Mouse (Mus musculus): ENCODE results near the gene Dpysl5. TPM values are rescaled to one million over a fixed set of nuclear protein-coding genes. Genes with fewer than 3 reads are reported as not detected.

Gene Dpysl5
- polyA plus RNA-seq, 1 experiment: 0.92 TPM

- Histone ChIP-seq H3K4me3 (ENCODE audit: control insufficient read depth, insufficient read depth, low read length) (no peak overlapping the region), H3K27ac (ENCODE audit: control insufficient read depth, insufficient read depth, low read length) (no peak overlapping the region), H3K27me3 (ENCODE audit: control insufficient read depth, insufficient read depth, low read length) (no peaks in the 10 kb centered on the region), H3K4me1 (replicated peaks; ENCODE audit: control insufficient read depth, insufficient read depth, low read length) (no peaks in the 10 kb centered on the region), H3K36me3 (ENCODE audit: control insufficient read depth, insufficient read depth, low read length) (no peaks in the 10 kb centered on the region)
- WGBS: 90% methylated on average over 8 of the region's 8 CpGs
- no peak for DNase-seq
- TF ChIP-seq POLR2A (IDR thresholded peaks at IDR 0.05; ENCODE audit: control insufficient read depth, extremely low read depth, insufficient read depth, low read length, poor library complexity) (no peak), CTCF (IDR thresholded peaks at IDR 0.05; ENCODE audit: borderline replicate concordance, control insufficient read depth, extremely low read depth, insufficient read depth, low read length, poor library complexity) (no peak)
Measured at GRCm38 (mm10) chr5:30721935-30722334, 10.6 kb downstream of the Dpysl5 start.

GRCm38 (mm10) chr5:30726151-30726693, 14.9 kb downstream of the Dpysl5 start:
- no peak for DNase-seq
- Histone ChIP-seq H3K27ac (ENCODE audit: control insufficient read depth, insufficient read depth, low read length) (no peak overlapping the region), H3K4me3 (ENCODE audit: control insufficient read depth, insufficient read depth, low read length) (no peak overlapping the region), H3K27me3 (ENCODE audit: control insufficient read depth, insufficient read depth, low read length) (no peaks in the 10 kb centered on the region), H3K36me3 (ENCODE audit: control insufficient read depth, insufficient read depth, low read length) (no peaks in the 10 kb centered on the region), H3K4me1 (replicated peaks; ENCODE audit: control insufficient read depth, insufficient read depth, low read length) (no peaks in the 10 kb centered on the region)
- no peak for TF ChIP-seq POLR2A (IDR thresholded peaks at IDR 0.05; ENCODE audit: control insufficient read depth, extremely low read depth, insufficient read depth, low read length, poor library complexity)
- no peak for TF ChIP-seq CTCF (IDR thresholded peaks at IDR 0.05; ENCODE audit: borderline replicate concordance, control insufficient read depth, extremely low read depth, insufficient read depth, low read length, poor library complexity)
- 96% methylated on average over 5 of the region's 5 CpGs for WGBS

DNA sequence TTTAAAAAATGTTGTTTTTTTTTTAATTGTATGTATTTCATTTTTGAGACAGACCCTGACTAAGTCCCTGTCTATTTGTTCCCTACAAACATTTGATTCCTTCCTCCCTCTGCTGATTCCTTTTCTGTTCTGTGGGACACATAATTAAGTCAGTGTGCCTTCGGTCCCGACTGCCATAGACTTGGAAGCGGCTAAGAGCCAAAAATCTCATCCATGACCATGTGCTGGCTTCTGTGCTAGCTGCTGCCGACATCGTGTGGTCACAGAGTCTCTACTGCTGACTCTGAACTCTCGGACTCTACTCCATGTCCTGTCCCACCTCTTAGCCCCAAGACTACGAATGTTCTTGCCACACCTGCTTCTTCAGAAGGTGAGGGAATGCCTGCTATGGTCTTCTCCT, 21.1 kb downstream of the Dpysl5 start:
- H3K4me1 ChIP-seq (replicated peaks; ENCODE audit: control insufficient read depth, insufficient read depth, low read length): no peaks in the 10 kb centered on the region
- TF ChIP-seq POLR2A (IDR thresholded peaks at IDR 0.05; ENCODE audit: control insufficient read depth, extremely low read depth, insufficient read depth, low read length, poor library complexity) (no peak), CTCF (IDR thresholded peaks at IDR 0.05; ENCODE audit: borderline replicate concordance, control insufficient read depth, extremely low read depth, insufficient read depth, low read length, poor library complexity) (no peak)
- H3K27ac ChIP-seq (ENCODE audit: control insufficient read depth, insufficient read depth, low read length): no peak overlapping the region
- H3K4me3 ChIP-seq (ENCODE audit: control insufficient read depth, insufficient read depth, low read length): no peak overlapping the region
- DNase-seq: no peak
- 87% methylated on average over 7 of the region's 7 CpGs for WGBS
- no peaks in the 10 kb centered on the region for H3K36me3 ChIP-seq (ENCODE audit: control insufficient read depth, insufficient read depth, low read length)
- no peaks in the 10 kb centered on the region; the same call in 1 of the 2 replicates for H3K27me3 ChIP-seq (ENCODE audit: control insufficient read depth, insufficient read depth, low read length)

DNA sequence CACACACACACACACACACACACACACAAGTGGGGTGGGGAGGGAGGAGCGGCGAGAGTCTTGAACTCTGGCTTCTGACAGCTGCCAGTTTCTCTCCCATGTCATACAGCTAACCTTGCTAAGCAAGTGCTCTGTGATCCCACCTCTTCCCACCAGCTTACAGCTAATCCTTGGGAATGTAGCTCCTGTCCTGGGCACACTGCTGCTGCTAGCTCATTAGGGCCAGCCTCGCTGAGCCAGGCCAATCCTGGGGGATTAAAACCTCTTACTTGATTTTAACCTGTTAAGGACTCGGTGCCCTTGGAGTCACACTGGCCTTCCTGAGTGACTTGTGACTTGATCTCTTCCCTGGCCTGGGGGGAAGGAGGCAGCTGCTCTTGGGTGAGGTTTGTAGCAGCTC, 23.3 kb downstream of the Dpysl5 start:
- H3K4me1 ChIP-seq (replicated peaks; ENCODE audit: control insufficient read depth, insufficient read depth, low read length): no peaks in the 10 kb centered on the region
- H3K27me3 ChIP-seq (ENCODE audit: control insufficient read depth, insufficient read depth, low read length): no peaks in the 10 kb centered on the region; the same call in 1 of the 2 replicates
- H3K4me3 ChIP-seq (ENCODE audit: control insufficient read depth, insufficient read depth, low read length): no peak overlapping the region
- DNase-seq: no peak
- no peaks in the 10 kb centered on the region for H3K36me3 ChIP-seq (ENCODE audit: control insufficient read depth, insufficient read depth, low read length)
- H3K27ac ChIP-seq (ENCODE audit: control insufficient read depth, insufficient read depth, low read length): no peak overlapping the region
- 78% methylated on average over 4 of the region's 4 CpGs for WGBS
- TF ChIP-seq CTCF (IDR thresholded peaks at IDR 0.05; ENCODE audit: borderline replicate concordance, control insufficient read depth, extremely low read depth, insufficient read depth, low read length, poor library complexity) (no peak), POLR2A (IDR thresholded peaks at IDR 0.05; ENCODE audit: control insufficient read depth, extremely low read depth, insufficient read depth, low read length, poor library complexity) (no peak)

DNA sequence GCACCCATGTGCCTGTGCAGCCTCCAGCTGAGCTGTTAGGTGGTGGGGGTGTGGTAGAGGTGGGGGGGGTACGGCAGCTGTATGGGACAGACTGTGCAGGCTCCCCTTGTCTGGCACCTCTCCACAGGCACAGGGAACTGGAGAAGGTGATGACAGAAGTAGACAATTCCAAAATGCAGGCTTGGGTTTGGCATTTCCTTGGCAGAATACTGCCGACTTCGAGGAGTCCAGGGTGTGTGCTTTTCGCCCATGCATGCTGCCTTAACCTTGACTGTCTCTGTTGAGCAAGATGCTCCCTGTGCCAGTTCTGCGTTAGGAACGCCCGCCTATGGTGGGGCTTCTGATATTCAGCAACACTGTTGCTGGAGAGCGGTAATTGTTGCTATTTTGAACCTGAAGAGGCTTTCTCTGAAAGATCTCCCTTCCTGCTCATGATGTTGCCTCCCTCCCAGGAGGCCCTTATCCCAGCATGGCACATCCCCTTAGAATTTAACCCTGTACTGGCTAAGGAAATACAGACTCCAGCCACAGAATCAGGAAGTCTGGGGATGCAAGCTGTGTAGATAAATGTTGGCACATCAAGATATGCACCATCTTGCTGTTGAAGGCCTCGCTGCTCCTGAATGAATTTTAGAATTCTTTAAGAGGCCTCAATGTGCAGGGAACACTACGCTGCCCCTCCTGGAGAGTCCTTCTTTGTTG, 26.9 kb downstream of the Dpysl5 start:
- H3K4me1 ChIP-seq (replicated peaks; ENCODE audit: control insufficient read depth, insufficient read depth, low read length): no peaks in the 10 kb centered on the region
- no peak overlapping the region for H3K4me3 ChIP-seq (ENCODE audit: control insufficient read depth, insufficient read depth, low read length)
- TF ChIP-seq CTCF (IDR thresholded peaks at IDR 0.05; ENCODE audit: borderline replicate concordance, control insufficient read depth, extremely low read depth, insufficient read depth, low read length, poor library complexity) (no peak), POLR2A (IDR thresholded peaks at IDR 0.05; ENCODE audit: control insufficient read depth, extremely low read depth, insufficient read depth, low read length, poor library complexity) (no peak)
- WGBS: 63% methylated on average over 10 of the region's 10 CpGs
- no peaks in the 10 kb centered on the region for H3K36me3 ChIP-seq (ENCODE audit: control insufficient read depth, insufficient read depth, low read length)
- no peak for DNase-seq
- H3K27me3 ChIP-seq (ENCODE audit: control insufficient read depth, insufficient read depth, low read length): no peaks in the 10 kb centered on the region; the same call in 1 of the 2 replicates
- no peak overlapping the region for H3K27ac ChIP-seq (ENCODE audit: control insufficient read depth, insufficient read depth, low read length)

GRCm38 (mm10) chr5:30739595-30739994, 28.2 kb downstream of the Dpysl5 start:
- H3K27ac ChIP-seq (ENCODE audit: control insufficient read depth, insufficient read depth, low read length): no peak overlapping the region
- no peak overlapping the region for H3K4me3 ChIP-seq (ENCODE audit: control insufficient read depth, insufficient read depth, low read length)
- H3K27me3 ChIP-seq (ENCODE audit: control insufficient read depth, insufficient read depth, low read length): no peaks in the 10 kb centered on the region; the same call in 1 of the 2 replicates
- H3K4me1 ChIP-seq (replicated peaks; ENCODE audit: control insufficient read depth, insufficient read depth, low read length): no peaks in the 10 kb centered on the region
- TF ChIP-seq POLR2A (IDR thresholded peaks at IDR 0.05; ENCODE audit: control insufficient read depth, extremely low read depth, insufficient read depth, low read length, poor library complexity): no peak
- TF ChIP-seq CTCF (IDR thresholded peaks at IDR 0.05; ENCODE audit: borderline replicate concordance, control insufficient read depth, extremely low read depth, insufficient read depth, low read length, poor library complexity): no peak
- no peak for DNase-seq
- 91% methylated on average over 8 of the region's 8 CpGs for WGBS
- H3K36me3 ChIP-seq (ENCODE audit: control insufficient read depth, insufficient read depth, low read length): no peaks in the 10 kb centered on the region
